Mouse (Mus musculus): ENCODE measurements around the gene Sult4a1. TPM values are rescaled to one million over a fixed set of nuclear protein-coding genes. Genes with fewer than 3 reads are reported as not detected.
A peak's percentile ranks its signal among the peaks of the same experiment; 100 is the strongest.

Sult4a1 gene
- polyA plus RNA-seq, 1 experiment from 2014 or later, result 1.1 TPM

DNA sequence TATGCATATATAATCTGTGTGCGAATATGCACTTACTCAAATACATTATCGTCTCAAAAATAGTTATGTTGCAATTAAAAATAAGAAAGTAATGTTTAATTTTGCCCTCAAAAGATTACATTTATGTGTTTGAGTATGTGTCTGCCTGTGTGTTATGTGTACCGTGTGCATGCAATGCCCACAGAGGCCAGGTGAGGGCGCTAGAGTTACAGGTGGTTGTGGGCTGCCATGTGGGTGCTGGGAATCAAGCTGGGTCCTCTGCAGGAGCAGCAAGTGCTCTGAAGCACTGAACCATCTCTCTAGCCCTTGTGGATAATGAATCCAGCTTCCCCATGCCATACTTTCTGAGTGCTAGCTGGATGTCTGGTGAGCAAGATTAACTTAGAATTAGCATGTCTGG, 39.9 kb downstream of the Sult4a1 start:
- 68% methylated on average over 4 of the region's 4 CpGs for WGBS
- no peak for ATAC-seq (ENCODE audit: insufficient number of reproducible peaks, low FRiP score, low TSS enrichment, low read depth)
- Histone ChIP-seq H3K4me2 (no peak overlapping the region), H3K4me3 (no peak overlapping the region), H3K27ac (no peak overlapping the region), H3K4me1 (peaks cover 9% of the 10 kb centered on the region), H3K27me3 (peaks cover 53% of the 10 kb centered on the region), H3K9me3 (no peaks in the 10 kb centered on the region), H3K36me3 (no peaks in the 10 kb centered on the region), H3K9ac (no peak overlapping the region)

DNA sequence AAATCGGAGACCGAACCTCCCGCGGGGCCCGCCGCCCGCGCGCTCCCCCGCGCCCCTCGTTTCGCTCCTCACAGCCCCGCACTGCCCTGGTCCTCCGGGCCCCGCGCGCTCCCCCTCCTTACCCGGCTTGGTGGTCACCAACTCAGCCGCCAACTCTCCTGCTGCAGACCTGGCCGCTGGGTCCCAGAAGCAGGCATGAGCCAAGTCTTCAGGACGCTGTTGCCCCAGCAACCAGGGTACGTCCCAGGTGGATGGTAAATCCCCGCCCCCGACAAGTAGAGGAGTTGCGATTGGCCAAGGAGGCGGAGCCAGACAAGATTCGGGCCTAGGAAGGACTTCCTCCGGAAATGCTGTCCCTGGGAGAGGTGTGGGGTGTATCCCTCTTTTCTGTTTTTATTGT, 40.4 kb downstream of the Sult4a1 start, which contains the start of gene Efcab6:
TSS of gene Efcab6 (minus strand) at position 240 of the 400 bp plus-strand sequence.
- no peaks in the 10 kb centered on the region for H3K36me3 ChIP-seq
- H3K9ac ChIP-seq, result no peak within 1 kb of the TSS
- H3K27me3 ChIP-seq, result peaks cover 48% of the 10 kb centered on the region
- peak within 1 kb of the TSS; percentile 40 for H3K4me2 ChIP-seq
- no peak within 1 kb of the TSS for H3K27ac ChIP-seq
- peak within 1 kb of the TSS; percentile 19 for H3K4me3 ChIP-seq
- H3K9me3 ChIP-seq, result no peaks in the 10 kb centered on the region
- WGBS, result 2% methylated on average over 29 of the region's 29 CpGs
- peaks cover 8% of the 10 kb centered on the region for H3K4me1 ChIP-seq
- ATAC-seq (ENCODE audit: insufficient number of reproducible peaks, low FRiP score, low TSS enrichment, low read depth), result no peak

DNA sequence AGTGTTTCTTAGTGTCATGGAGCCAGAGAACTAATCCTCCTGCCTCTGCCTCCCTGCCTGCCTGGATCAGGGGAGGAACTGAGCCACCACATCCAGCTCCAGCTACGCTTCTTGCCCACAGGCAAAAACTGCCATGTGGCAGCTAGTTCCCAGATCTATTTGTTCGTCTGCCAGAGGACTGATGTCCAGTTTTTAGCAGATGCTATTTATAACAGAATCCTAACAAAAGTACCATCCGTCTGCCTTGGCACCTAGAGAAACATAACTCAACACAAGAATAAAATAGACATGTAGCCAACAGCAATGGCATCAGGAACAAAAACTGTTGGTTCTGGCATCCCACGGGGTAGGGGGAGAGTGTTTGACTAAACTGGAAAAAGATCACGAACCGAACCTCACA, 46.7 kb downstream of the Sult4a1 start:
- no peak overlapping the region for H3K27ac ChIP-seq
- H3K36me3 ChIP-seq, result no peaks in the 10 kb centered on the region
- peaks cover 16% of the 10 kb centered on the region; the same call in 1 of the 2 replicates for H3K27me3 ChIP-seq
- no peak overlapping the region for H3K9ac ChIP-seq
- H3K4me2 ChIP-seq, result no peak overlapping the region
- WGBS, result 71% methylated on average over 6 of the region's 6 CpGs
- no peak for ATAC-seq (ENCODE audit: insufficient number of reproducible peaks, low FRiP score, low TSS enrichment, low read depth)
- H3K9me3 ChIP-seq, result no peaks in the 10 kb centered on the region
- H3K4me1 ChIP-seq, result peaks cover under 1% of the 10 kb centered on the region; the same call in 1 of the 2 replicates
- no peak overlapping the region for H3K4me3 ChIP-seq

DNA sequence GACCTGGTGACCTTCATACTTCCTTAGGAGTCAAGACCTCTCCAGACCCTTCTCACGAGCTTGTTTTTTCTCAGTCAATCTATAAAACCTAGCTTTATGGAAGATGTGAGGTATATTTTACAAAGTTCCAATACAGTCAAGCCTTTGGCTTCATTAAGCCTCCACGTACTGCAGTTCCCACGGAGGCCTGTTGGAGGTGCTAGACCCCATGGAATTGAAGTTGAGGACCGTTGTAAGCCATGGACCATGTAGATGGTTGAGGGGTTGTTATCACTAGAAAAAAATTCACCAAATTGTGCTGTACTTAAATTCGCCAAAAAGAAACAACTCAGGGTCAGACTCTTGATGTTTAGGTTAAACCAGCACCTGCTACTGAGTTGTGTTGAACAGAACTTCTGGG, 49.5 kb downstream of the Sult4a1 start:
- no peak for ATAC-seq (ENCODE audit: insufficient number of reproducible peaks, low FRiP score, low TSS enrichment, low read depth)
- Histone ChIP-seq H3K4me1 (peaks cover 3% of the 10 kb centered on the region; the same call in 1 of the 2 replicates), H3K4me3 (no peak overlapping the region), H3K36me3 (no peaks in the 10 kb centered on the region), H3K27me3 (peaks cover 11% of the 10 kb centered on the region; the same call in 1 of the 2 replicates), H3K27ac (no peak overlapping the region), H3K9ac (no peak overlapping the region), H3K4me2 (no peak overlapping the region), H3K9me3 (no peaks in the 10 kb centered on the region)
- 58% methylated on average over 5 of the region's 5 CpGs for WGBS

DNA sequence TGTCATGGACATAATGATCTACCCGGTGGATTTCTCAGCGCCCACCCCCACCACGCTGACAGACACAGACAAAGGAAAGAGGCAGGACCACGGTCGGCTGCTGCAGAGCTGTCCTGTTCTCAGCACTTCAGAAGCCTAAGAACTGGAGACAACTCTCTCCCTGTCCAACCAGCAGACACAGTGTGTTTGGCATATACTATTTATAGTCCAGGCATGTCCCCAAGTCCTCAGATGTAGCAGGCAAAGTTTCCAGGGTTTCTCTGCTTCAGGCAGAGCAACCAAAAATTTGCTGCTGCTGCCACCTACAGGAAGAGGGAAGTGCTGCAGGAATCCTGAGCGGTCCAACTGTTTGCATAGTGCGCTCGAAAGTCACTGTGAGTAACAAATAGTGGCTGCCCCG, 51.7 kb downstream of the Sult4a1 start:
- Histone ChIP-seq H3K27me3 (peaks cover 11% of the 10 kb centered on the region; the same call in 1 of the 2 replicates), H3K27ac (no peak overlapping the region), H3K4me2 (no peak overlapping the region), H3K9me3 (no peaks in the 10 kb centered on the region), H3K9ac (no peak overlapping the region), H3K4me3 (no peak overlapping the region), H3K4me1 (peaks cover 8% of the 10 kb centered on the region; the same call in 1 of the 2 replicates), H3K36me3 (no peaks in the 10 kb centered on the region)
- no peak for ATAC-seq (ENCODE audit: insufficient number of reproducible peaks, low FRiP score, low TSS enrichment, low read depth)
- WGBS, result 37% methylated on average over 9 of the region's 9 CpGs

DNA sequence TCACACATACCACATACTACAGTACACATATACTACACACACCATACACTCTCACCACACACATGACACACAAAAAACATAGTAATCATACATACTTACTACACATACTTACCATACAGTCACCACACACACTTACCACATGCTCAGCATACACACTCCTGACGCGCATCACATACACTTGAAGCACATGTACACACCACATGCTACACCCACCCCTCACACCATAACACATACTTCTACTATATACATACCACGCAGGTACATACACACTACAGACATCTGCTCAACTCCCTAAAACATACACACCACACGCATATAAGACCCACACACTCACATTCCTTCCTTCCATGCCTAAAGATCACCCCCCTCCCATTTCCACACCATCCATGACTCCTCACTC, 52.3 kb downstream of the Sult4a1 start:
- H3K4me1 ChIP-seq, result peaks cover 8% of the 10 kb centered on the region; the same call in 1 of the 2 replicates
- 94% methylated on average over 4 of the region's 4 CpGs for WGBS
- H3K27ac ChIP-seq, result no peak overlapping the region
- no peak overlapping the region for H3K9ac ChIP-seq
- H3K4me3 ChIP-seq, result no peak overlapping the region
- H3K4me2 ChIP-seq, result no peak overlapping the region
- peaks cover 11% of the 10 kb centered on the region; the same call in 1 of the 2 replicates for H3K27me3 ChIP-seq
- ATAC-seq (ENCODE audit: insufficient number of reproducible peaks, low FRiP score, low TSS enrichment, low read depth), result no peak
- H3K36me3 ChIP-seq, result no peaks in the 10 kb centered on the region
- no peaks in the 10 kb centered on the region for H3K9me3 ChIP-seq

DNA sequence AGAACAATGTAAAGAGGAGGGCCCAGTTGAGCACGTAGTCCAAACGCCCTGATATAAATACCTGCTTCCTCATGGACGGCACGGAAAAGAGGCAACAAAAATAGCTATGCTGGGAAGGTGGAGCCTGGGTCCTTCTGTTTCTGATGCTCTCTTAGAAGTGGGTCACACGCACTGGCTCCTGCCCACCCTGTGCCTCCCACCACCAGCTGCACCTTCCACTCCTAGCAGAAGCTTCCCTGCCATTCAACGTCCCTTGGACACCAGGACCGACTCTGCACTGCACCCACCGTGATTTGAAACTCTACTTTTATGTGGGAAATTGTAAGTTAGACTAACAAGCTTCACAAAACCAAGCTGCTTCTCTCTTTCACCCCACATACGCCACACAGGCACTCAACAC, 53.2 kb downstream of the Sult4a1 start:
- Histone ChIP-seq H3K4me3 (no peak overlapping the region), H3K27ac (no peak overlapping the region), H3K9me3 (no peaks in the 10 kb centered on the region), H3K27me3 (peaks cover 11% of the 10 kb centered on the region; the same call in 1 of the 2 replicates), H3K36me3 (no peaks in the 10 kb centered on the region), H3K9ac (no peak overlapping the region), H3K4me1 (peaks cover 8% of the 10 kb centered on the region; the same call in 1 of the 2 replicates), H3K4me2 (no peak overlapping the region)
- no peak for ATAC-seq (ENCODE audit: insufficient number of reproducible peaks, low FRiP score, low TSS enrichment, low read depth)
- WGBS, result 76% methylated on average over 9 of the region's 9 CpGs

DNA sequence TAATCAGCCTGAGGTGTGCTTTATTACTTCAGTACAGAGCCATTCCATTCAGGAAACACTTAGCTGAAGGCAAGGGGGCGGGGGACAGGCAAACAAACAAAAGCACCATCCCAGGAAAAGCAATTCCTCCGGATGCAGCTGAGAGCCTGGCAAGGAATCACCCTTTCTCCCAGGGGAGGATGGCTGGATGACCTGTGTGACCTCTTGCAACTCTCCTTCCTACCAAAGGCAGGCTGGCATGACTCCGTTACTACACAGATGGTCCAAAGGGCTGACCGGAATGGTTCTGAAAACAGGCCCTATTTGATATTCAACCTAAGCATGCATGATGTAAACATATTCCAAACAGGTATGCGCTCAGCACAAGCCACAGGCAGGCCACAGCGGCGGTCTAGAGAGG, 56.0 kb downstream of the Sult4a1 start:
- Histone ChIP-seq H3K4me2 (no peak overlapping the region), H3K36me3 (no peaks in the 10 kb centered on the region), H3K9ac (no peak overlapping the region), H3K9me3 (no peaks in the 10 kb centered on the region), H3K27ac (no peak overlapping the region), H3K4me1 (peaks cover 8% of the 10 kb centered on the region; the same call in 1 of the 2 replicates), H3K27me3 (peaks cover 6% of the 10 kb centered on the region; the same call in 1 of the 2 replicates), H3K4me3 (no peak overlapping the region)
- 50% methylated on average over 7 of the region's 7 CpGs for WGBS
- ATAC-seq (ENCODE audit: insufficient number of reproducible peaks, low FRiP score, low TSS enrichment, low read depth), result no peak

DNA sequence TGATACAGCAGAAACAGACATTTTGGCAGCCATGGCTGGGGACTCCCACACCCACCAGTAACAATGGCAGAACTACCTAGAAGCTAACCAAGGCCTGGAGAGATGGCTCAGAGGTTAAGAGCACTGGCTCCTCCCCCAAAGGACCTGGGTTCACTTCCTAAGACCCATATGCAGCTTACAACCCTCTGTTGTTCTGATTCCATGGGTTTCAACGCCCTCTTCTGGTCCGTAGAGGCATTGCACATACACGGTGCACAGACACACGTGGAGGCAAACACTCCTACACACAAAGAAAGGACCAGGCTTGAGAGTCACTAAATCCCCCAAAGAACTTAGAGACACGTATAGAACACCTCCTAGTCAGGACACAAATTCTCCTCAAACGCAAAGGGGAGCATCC, 60.0 kb downstream of the Sult4a1 start:
- ATAC-seq (ENCODE audit: insufficient number of reproducible peaks, low FRiP score, low TSS enrichment, low read depth), result no peak
- Histone ChIP-seq H3K36me3 (no peaks in the 10 kb centered on the region), H3K4me3 (no peak overlapping the region), H3K27ac (no peak overlapping the region), H3K9ac (no peak overlapping the region), H3K27me3 (no peaks in the 10 kb centered on the region), H3K4me2 (no peak overlapping the region), H3K9me3 (no peaks in the 10 kb centered on the region), H3K4me1 (0 out of 2 replicates have a peak, but pooled peaks cover 5% of the 10 kb centered on the region)
- 88% methylated on average over 6 of the region's 6 CpGs for WGBS

DNA sequence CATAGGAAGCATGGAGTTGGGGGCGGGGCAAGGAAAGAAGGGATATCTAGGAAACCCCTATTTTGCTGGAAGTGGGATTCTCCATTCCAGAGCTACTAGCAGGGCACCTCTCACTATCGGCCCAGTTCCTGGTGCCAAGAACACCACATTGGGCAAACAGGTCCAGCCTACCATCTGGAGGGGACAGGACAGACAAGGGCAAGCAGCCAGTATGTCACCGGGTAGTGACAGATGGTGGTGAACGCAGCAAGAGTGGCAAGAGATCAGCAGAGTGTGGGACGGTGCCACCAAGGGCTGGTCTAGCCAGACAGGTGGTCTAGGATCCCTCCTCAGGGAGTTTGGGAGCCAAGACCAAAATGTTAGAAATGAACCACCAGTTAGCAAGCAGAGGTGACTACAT, 68.5 kb downstream of the Sult4a1 start:
- no peaks in the 10 kb centered on the region for H3K36me3 ChIP-seq
- H3K4me2 ChIP-seq, result no peak overlapping the region
- H3K27ac ChIP-seq, result no peak overlapping the region
- no peaks in the 10 kb centered on the region for H3K9me3 ChIP-seq
- 85% methylated on average over 5 of the region's 5 CpGs for WGBS
- no peaks in the 10 kb centered on the region for H3K27me3 ChIP-seq
- ATAC-seq (ENCODE audit: insufficient number of reproducible peaks, low FRiP score, low TSS enrichment, low read depth), result no peak
- no peaks in the 10 kb centered on the region for H3K4me1 ChIP-seq
- H3K9ac ChIP-seq, result no peak overlapping the region
- H3K4me3 ChIP-seq, result no peak overlapping the region

Other genes starting within 250 kb of the Sult4a1 start
- gene Efcab6, start 40.4 kb downstream of the Sult4a1 start, polyA plus RNA-seq (2015; fragmentation: Nextera tagmentation; extraction: Ambion mirVana), result 0.46 and 0.47 TPM in 2 replicates
- not detected in 2 replicates for gene Pnpla5, start 17.4 kb upstream of the Sult4a1 start, polyA plus RNA-seq (2015; fragmentation: Nextera tagmentation; extraction: Ambion mirVana)
- gene Pnpla3, start 62.1 kb upstream of the Sult4a1 start, polyA plus RNA-seq (2015; fragmentation: Nextera tagmentation; extraction: Ambion mirVana), result 1.5 and 2.0 TPM in 2 replicates
- 92.2 and 97.8 TPM in 2 replicates for gene Samm50, start 86.5 kb upstream of the Sult4a1 start, polyA plus RNA-seq (2015; fragmentation: Nextera tagmentation; extraction: Ambion mirVana)
- 3.2 and 5.1 TPM in 2 replicates for gene Parvb, start 126.3 kb upstream of the Sult4a1 start, polyA plus RNA-seq (2015; fragmentation: Nextera tagmentation; extraction: Ambion mirVana)
- gene Parvg, start 218.3 kb upstream of the Sult4a1 start, polyA plus RNA-seq (2015; fragmentation: Nextera tagmentation; extraction: Ambion mirVana), result 3.7 and 4.3 TPM in 2 replicates